Mouse (Mus musculus) liver, adult 2 months (tissue): ENCODE data around the gene Actr5.

ENCODE experiments used
- CTCF ChIP-seq: fragments of 200-500 bp; IDR thresholded peaks from 2 replicates; pipeline ENCODE4 v1.5.1; 2011; ENCODE audit warnings: low read depth, low read length, control low read depth
- POLR2A ChIP-seq: fragments of 200-500 bp; IDR thresholded peaks from 2 replicates; pipeline ENCODE4 v1.6.1; 2011; ENCODE audit warnings: low read length, control low read depth; ENCODE audit not compliant: insufficient read depth; ENCODE audit errors: extremely low read depth

DNA sequence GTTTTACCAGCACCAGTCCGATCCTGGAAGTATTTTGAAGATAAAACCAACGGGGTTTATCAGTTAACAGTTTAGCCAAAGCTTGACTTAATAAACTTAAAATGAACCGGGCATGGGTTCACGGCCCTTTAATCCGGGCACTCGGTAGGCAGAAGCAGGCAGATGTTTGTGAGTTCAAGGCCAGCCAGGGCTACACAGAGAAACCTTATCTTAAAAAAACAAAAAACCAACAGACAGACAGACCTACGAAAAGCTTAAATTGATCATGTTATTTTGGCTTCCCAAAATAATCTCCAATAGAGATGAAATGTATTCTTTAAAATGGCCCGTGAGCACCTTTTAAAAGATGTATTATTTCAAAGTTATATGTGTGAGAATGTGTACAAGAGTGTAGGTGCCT is 1.0 kb downstream of the Actr5 start:
- TF ChIP-seq CTCF (no peak), POLR2A (no peak)
